Mouse (Mus musculus) frontal cortex, postnatal 10 days (tissue): Measurements from ENCODE around the gene Diras2.

Experiments
- DNase-seq, 2 experiments: peaks; one replicate each; pipeline ENCODE4 v3.0.0; 2022; ENCODE audit warnings: low spot score in 2 of 2, mixed read lengths in 1 of 2

The Diras2 gene

GRCm38 (mm10) chr13:52552822-52553477 is 21.9 kb upstream of the Diras2 start:
- DNase-seq: no peak

- DNase-seq: no peak
Measured at GRCm38 (mm10) chr13:52551275-52551674, 20.2 kb upstream of the Diras2 start.

GRCm38 (mm10) chr13:52550690-52551193 is 19.7 kb upstream of the Diras2 start:
- DNase-seq: no peak

- DNase-seq: no peak
Measured at GRCm38 (mm10) chr13:52546288-52546687, 15.2 kb upstream of the Diras2 start.

- no peak for DNase-seq
Measured at GRCm38 (mm10) chr13:52542636-52543035, 11.6 kb upstream of the Diras2 start.

- DNase-seq: no peak
Measured at GRCm38 (mm10) chr13:52542036-52542526, 11.0 kb upstream of the Diras2 start.

GRCm38 (mm10) chr13:52541385-52542035 is 10.4 kb upstream of the Diras2 start:
- no peak for DNase-seq

- no peak for DNase-seq
Measured at GRCm38 (mm10) chr13:52539461-52539860, 8.4 kb upstream of the Diras2 start.

- no peak for DNase-seq
Measured at GRCm38 (mm10) chr13:52538588-52539116, 7.6 kb upstream of the Diras2 start.

GRCm38 (mm10) chr13:52537754-52538587 is 6.9 kb upstream of the Diras2 start:
- no peak for DNase-seq

- peak in 1 of 2 experiments; percentile 52 for DNase-seq
Measured at GRCm38 (mm10) chr13:52535542-52535941, 4.5 kb upstream of the Diras2 start.

- no peak for DNase-seq
Measured at GRCm38 (mm10) chr13:52533644-52534043, 2.6 kb upstream of the Diras2 start.

GRCm38 (mm10) chr13:52530008-52530945 is 802 bp downstream of the Diras2 start:
- peak; percentile 78 to 81 for DNase-seq

GRCm38 (mm10) chr13:52529188-52529972 is 1.7 kb downstream of the Diras2 start:
- DNase-seq: no peak

GRCm38 (mm10) chr13:52528786-52529185 is 2.3 kb downstream of the Diras2 start:
- peak in 1 of 2 experiments; percentile 25 for DNase-seq

GRCm38 (mm10) chr13:52528281-52528680 is 2.8 kb downstream of the Diras2 start:
- no peak for DNase-seq

GRCm38 (mm10) chr13:52526249-52527035 is 4.6 kb downstream of the Diras2 start:
- no peak for DNase-seq

- DNase-seq: no peak
Measured at GRCm38 (mm10) chr13:52524313-52524712, 6.8 kb downstream of the Diras2 start.

GRCm38 (mm10) chr13:52521176-52521575 is 9.9 kb downstream of the Diras2 start:
- no peak for DNase-seq
